Mouse (Mus musculus) kidney, adult 2 months (tissue): ENCODE results near the gene Ptf1a.

Experiments
- CTCF ChIP-seq: fragments of 200-500 bp; conservative IDR thresholded peaks from 2 replicates; pipeline ENCODE4 v1.5.1; 2011; ENCODE audit warnings: low read depth, mild to moderate bottlenecking, control low read depth, low read length, moderate library complexity, mixed read lengths; ENCODE audit not compliant: insufficient read depth, insufficient read length
- POLR2A ChIP-seq: fragments of 200-500 bp; IDR thresholded peaks from one replicate; pipeline ENCODE4 v1.6.1; 2011; ENCODE audit warnings: low read depth, low read length, control low read depth

DNA sequence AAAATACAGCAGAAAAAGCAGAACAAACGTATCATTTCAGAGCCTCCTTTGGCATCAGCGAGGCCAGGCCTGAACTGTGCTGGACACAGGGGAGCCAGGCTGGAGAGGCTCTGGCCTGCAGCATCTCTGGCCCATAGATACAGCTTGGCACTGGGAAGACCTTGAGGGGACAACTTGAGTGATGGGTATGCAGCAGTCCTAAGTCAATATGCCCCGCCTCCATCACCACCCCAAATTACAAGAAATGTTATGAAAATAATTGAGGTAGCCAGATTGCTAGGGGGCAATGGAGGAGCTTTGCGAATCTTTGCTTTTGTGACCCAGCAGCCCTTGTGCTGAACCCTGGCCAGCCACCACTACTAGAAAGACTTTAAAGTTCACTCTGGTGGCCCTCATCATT lies 3.8 kb downstream of the Ptf1a start:
- TF ChIP-seq CTCF (no peak), POLR2A (no peak)
